Mouse (Mus musculus): ENCODE data around the gene Dnajc10. TPM values are rescaled to one million over a fixed set of nuclear protein-coding genes. Genes with fewer than 3 reads are reported as not detected.

Dnajc10 gene
- polyA plus RNA-seq, 1 experiment from 2014 or later = 68.2 TPM

- no peak for ATAC-seq (ENCODE audit: insufficient number of reproducible peaks, low FRiP score, low TSS enrichment, low read depth)
- no peaks in the 10 kb centered on the region for H3K36me3 ChIP-seq
- H3K9me3 ChIP-seq (replicated peaks) = no peaks in the 10 kb centered on the region
- no peak overlapping the region for H3K27ac ChIP-seq (replicated peaks)
- WGBS = 42% methylated on average over 3 of the region's 3 CpGs
- 0 out of 2 replicates have a peak, but pooled peaks cover 3% of the 10 kb centered on the region for H3K4me1 ChIP-seq
- no peak overlapping the region for H3K4me2 ChIP-seq (replicated peaks)
- no peaks in the 10 kb centered on the region for H3K27me3 ChIP-seq
- no peak overlapping the region for H3K9ac ChIP-seq
- no peak overlapping the region for H3K4me3 ChIP-seq (replicated peaks)
These were observed 83.4 kb downstream of the Dnajc10 start for GRCm38 (mm10) chr2:80398595-80399099.

Other genes starting within 250 kb of the Dnajc10 start
- 10.2 and 10.8 TPM in 2 replicates for gene Pde1a, start 186.0 kb upstream of the Dnajc10 start, polyA plus RNA-seq (2015; fragmentation: Nextera tagmentation; extraction: Ambion mirVana)
- 0.05 TPM in 1 of 2 replicates, not detected in the other for gene Prdx6b, start 23.0 kb upstream of the Dnajc10 start, polyA plus RNA-seq (2015; fragmentation: Nextera tagmentation; extraction: Ambion mirVana)
- gene Frzb, start 132.2 kb downstream of the Dnajc10 start, polyA plus RNA-seq (2015; fragmentation: Nextera tagmentation; extraction: Ambion mirVana) = 16.9 and 20.4 TPM in 2 replicates

All from embryonic facial prominence, embryonic 15.5 days (tissue).